Mouse (Mus musculus): Measurements from ENCODE around the gene Hist1h2bk.

The Hist1h2bk gene

GRCm38 (mm10) chr13:22035267-22036148 is at the start of gene Hist1h2bk, which contains the start of gene Hist1h2ah:
Gene Hist1h2bk, plus strand, starts transcription at chr13:22035870.
Gene Hist1h2ah, minus strand, starts transcription at chr13:22035568.
- peak; percentile 94 for DNase-seq

- no peak for DNase-seq
Measured at GRCm38 (mm10) chr13:21992550-21992949, 43.1 kb upstream of the Hist1h2bk start.

- DNase-seq, result no peak
Measured at GRCm38 (mm10) chr13:21993957-21994738, 41.5 kb upstream of the Hist1h2bk start.

GRCm38 (mm10) chr13:21994896-21995295 is 40.8 kb upstream of the Hist1h2bk start:
- no peak for DNase-seq

- no peak for DNase-seq
Measured at GRCm38 (mm10) chr13:21995331-21995914, 40.2 kb upstream of the Hist1h2bk start.

GRCm38 (mm10) chr13:21996101-21996839 is 39.4 kb upstream of the Hist1h2bk start:
- no peak for DNase-seq

- no peak for DNase-seq
Measured at GRCm38 (mm10) chr13:21996840-21997185, 38.9 kb upstream of the Hist1h2bk start.

GRCm38 (mm10) chr13:21997201-21997820 is 38.4 kb upstream of the Hist1h2bk start:
- no peak for DNase-seq

GRCm38 (mm10) chr13:21997821-21998220 is 37.8 kb upstream of the Hist1h2bk start:
- DNase-seq, result no peak

- DNase-seq, result no peak
Measured at GRCm38 (mm10) chr13:21998412-21998811, 37.3 kb upstream of the Hist1h2bk start.

GRCm38 (mm10) chr13:21999147-21999546 is 36.5 kb upstream of the Hist1h2bk start:
- DNase-seq, result no peak

- DNase-seq, result no peak
Measured at GRCm38 (mm10) chr13:22001346-22001745, 34.3 kb upstream of the Hist1h2bk start.

GRCm38 (mm10) chr13:22001823-22002222 is 33.8 kb upstream of the Hist1h2bk start:
- no peak for DNase-seq

GRCm38 (mm10) chr13:22005605-22006333 is 29.9 kb upstream of the Hist1h2bk start:
- DNase-seq, result no peak

- DNase-seq, result no peak
Measured at GRCm38 (mm10) chr13:22006334-22007120, 29.1 kb upstream of the Hist1h2bk start.

GRCm38 (mm10) chr13:22007121-22007510 is 28.6 kb upstream of the Hist1h2bk start:
- DNase-seq, result no peak

- no peak for DNase-seq
Measured at GRCm38 (mm10) chr13:22007872-22008271, 27.8 kb upstream of the Hist1h2bk start.

- no peak for DNase-seq
Measured at GRCm38 (mm10) chr13:22008707-22009106, 27.0 kb upstream of the Hist1h2bk start.

- no peak for DNase-seq
Measured at GRCm38 (mm10) chr13:22009642-22010041, 26.0 kb upstream of the Hist1h2bk start, which contains the start of gene Prss16. Gene Prss16, minus strand, starts transcription at chr13:22009742.

- DNase-seq, result no peak
Measured at GRCm38 (mm10) chr13:22013716-22014115, 22.0 kb upstream of the Hist1h2bk start.

- no peak for DNase-seq
Measured at GRCm38 (mm10) chr13:22014411-22014845, 21.2 kb upstream of the Hist1h2bk start.

Measured in kidney, adult 9 months (tissue).